Mouse (Mus musculus) forebrain, embryonic 13.5 days (tissue): ENCODE measurements around the gene Fam169a. TPM values are rescaled to one million over a fixed set of nuclear protein-coding genes. Genes with fewer than 3 reads are reported as not detected.

Experiments
- ATAC-seq: fragments of 200-750 bp; cut with Nextera tagmentation; 2 replicates; pipeline ENCODE4 v1.8.0; 2017
- H3K27ac ChIP-seq: fragments of 300-500 bp; sonication (generic); 2 replicates; pipeline ENCODE4 v1.5.1; 2015; ENCODE audit warnings: inconsistent platforms, mild to moderate bottlenecking, moderate library complexity
- H3K27me3 ChIP-seq: fragments of 300-500 bp; sonication (generic); 2 replicates; pipeline ENCODE4 v1.6.1; 2015; ENCODE audit warnings: mild to moderate bottlenecking, inconsistent platforms
- H3K36me3 ChIP-seq: fragments of 300-500 bp; sonication (generic); 2 replicates; pipeline ENCODE4 v1.6.1; 2015; ENCODE audit warnings: mild to moderate bottlenecking, inconsistent platforms; ENCODE audit not compliant: poor library complexity, severe bottlenecking
- H3K4me1 ChIP-seq: fragments of 300-500 bp; sonication (generic); 2 replicates; pipeline ENCODE4 v1.6.1; 2015; ENCODE audit warnings: inconsistent platforms
- H3K4me2 ChIP-seq: fragments of 300-500 bp; sonication (generic); 2 replicates; pipeline ENCODE4 v1.6.1; 2015; ENCODE audit warnings: inconsistent platforms, mild to moderate bottlenecking, moderate library complexity
- H3K4me3 ChIP-seq: fragments of 300-500 bp; sonication (generic); 2 replicates; pipeline ENCODE4 v1.5.1; 2015; ENCODE audit warnings: mild to moderate bottlenecking, inconsistent platforms
- H3K9ac ChIP-seq: fragments of 300-500 bp; sonication (generic); 2 replicates; pipeline ENCODE4 v1.6.1; 2015; ENCODE audit warnings: mild to moderate bottlenecking, inconsistent platforms
- H3K9me3 ChIP-seq: fragments of 300-500 bp; sonication (generic); replicated peaks from 2 replicates; pipeline ENCODE4 v1.6.1; 2016; ENCODE audit warnings: inconsistent platforms
- WGBS: fragments of 180-500 bp; shearing (Covaris S2); methylation state at CpG from one replicate; pipeline ENCODE4 v1.1.7; 2015; 5-methylcytosine and 5-hydroxymethylcytosine counted together
- polyA plus RNA-seq: library from polyadenylated mRNA; unstranded; fragments of >200 nt; fragmentation: Nextera tagmentation; extraction: Ambion mirVana; gene quantifications from 2 replicates; pipeline ENCODE4 v1.2.1, GENCODE M21; 2015

Gene Fam169a
- 9.5 and 10.8 TPM in 2 replicates for polyA plus RNA-seq

GRCm38 (mm10) chr13:97066649-97067550, at the start of gene Fam169a:
Gene Fam169a, plus strand, starts transcription at chr13:97067286.
- H3K36me3 ChIP-seq, result no peaks in the 10 kb centered on the region
- 0 out of 2 replicates have a peak, but pooled peaks cover 5% of the 10 kb centered on the region for H3K4me1 ChIP-seq
- no peak within 1 kb of the TSS for H3K9ac ChIP-seq
- peaks cover 25% of the 10 kb centered on the region for H3K27me3 ChIP-seq
- ATAC-seq, result no peak
- no peak within 1 kb of the TSS for H3K4me2 ChIP-seq
- no peaks in the 10 kb centered on the region for H3K9me3 ChIP-seq
- WGBS, result 35% methylated on average over 15 of the region's 15 CpGs
- H3K4me3 ChIP-seq, result no peak within 1 kb of the TSS
- no peak within 1 kb of the TSS for H3K27ac ChIP-seq

- Histone ChIP-seq H3K9me3 (no peaks in the 10 kb centered on the region), H3K9ac (no peak overlapping the region), H3K4me3 (no peak overlapping the region), H3K4me1 (no peaks in the 10 kb centered on the region), H3K36me3 (no peaks in the 10 kb centered on the region), H3K27me3 (no peaks in the 10 kb centered on the region), H3K4me2 (no peak overlapping the region), H3K27ac (no peak overlapping the region)
- WGBS, result 87% methylated on average over 3 of the region's 3 CpGs
- ATAC-seq, result no peak
Measured at GRCm38 (mm10) chr13:97017711-97018110, 49.4 kb upstream of the Fam169a start.

GRCm38 (mm10) chr13:97020122-97020521, 47.0 kb upstream of the Fam169a start:
- Histone ChIP-seq H3K9ac (no peak overlapping the region), H3K27ac (no peak overlapping the region), H3K27me3 (no peaks in the 10 kb centered on the region), H3K9me3 (no peaks in the 10 kb centered on the region), H3K4me2 (no peak overlapping the region), H3K4me3 (no peak overlapping the region), H3K36me3 (no peaks in the 10 kb centered on the region), H3K4me1 (no peaks in the 10 kb centered on the region)
- 64% methylated on average over 5 of the region's 5 CpGs for WGBS
- no peak for ATAC-seq

GRCm38 (mm10) chr13:97021906-97022305, 45.2 kb upstream of the Fam169a start:
- Histone ChIP-seq H3K4me1 (no peaks in the 10 kb centered on the region), H3K27me3 (no peaks in the 10 kb centered on the region), H3K36me3 (no peaks in the 10 kb centered on the region), H3K9ac (no peak overlapping the region), H3K27ac (no peak overlapping the region), H3K4me2 (no peak overlapping the region), H3K9me3 (no peaks in the 10 kb centered on the region), H3K4me3 (no peak overlapping the region)
- WGBS, result 67% methylated on average over 4 of the region's 4 CpGs
- ATAC-seq, result no peak

- 91% methylated on average over 13 of the region's 13 CpGs for WGBS
- H3K27ac ChIP-seq, result no peak overlapping the region
- ATAC-seq, result no peak
Measured at GRCm38 (mm10) chr13:97030075-97030474, 37.0 kb upstream of the Fam169a start.

GRCm38 (mm10) chr13:97034262-97034661, 32.8 kb upstream of the Fam169a start, which contains the start of gene 1700029F12Rik:
Gene 1700029F12Rik, minus strand, starts transcription at chr13:97034362.
- WGBS, result 87% methylated on average over 2 of the region's 2 CpGs

More at GRCm38 (mm10) chr13:97030075-97030474, 37.0 kb upstream of the Fam169a start:
- Histone ChIP-seq H3K9ac (no peak overlapping the region), H3K9me3 (no peaks in the 10 kb centered on the region), H3K4me3 (no peak overlapping the region), H3K36me3 (no peaks in the 10 kb centered on the region), H3K4me2 (no peak overlapping the region), H3K4me1 (no peaks in the 10 kb centered on the region), H3K27me3 (no peaks in the 10 kb centered on the region)

GRCm38 (mm10) chr13:97051158-97051557, 15.9 kb upstream of the Fam169a start:
- no peak overlapping the region for H3K9ac ChIP-seq
- 60% methylated on average over 6 of the region's 6 CpGs for WGBS
- H3K27ac ChIP-seq, result no peak overlapping the region
- no peak overlapping the region for H3K4me3 ChIP-seq
- ATAC-seq, result peak; percentile 51
- no peak overlapping the region for H3K4me2 ChIP-seq
- H3K27me3 ChIP-seq, result no peaks in the 10 kb centered on the region
- no peaks in the 10 kb centered on the region for H3K4me1 ChIP-seq
- H3K9me3 ChIP-seq, result no peaks in the 10 kb centered on the region
- H3K36me3 ChIP-seq, result no peaks in the 10 kb centered on the region

More at GRCm38 (mm10) chr13:97034262-97034661, 32.8 kb upstream of the Fam169a start, which contains the start of gene 1700029F12Rik:
- H3K36me3 ChIP-seq, result no peaks in the 10 kb centered on the region
- H3K27ac ChIP-seq, result no peak within 1 kb of the TSS
- no peaks in the 10 kb centered on the region for H3K4me1 ChIP-seq
- no peak within 1 kb of the TSS for H3K4me3 ChIP-seq
- H3K4me2 ChIP-seq, result no peak within 1 kb of the TSS
- H3K27me3 ChIP-seq, result no peaks in the 10 kb centered on the region
- H3K9ac ChIP-seq, result no peak within 1 kb of the TSS
- ATAC-seq, result no peak
- H3K9me3 ChIP-seq, result no peaks in the 10 kb centered on the region

GRCm38 (mm10) chr13:97052667-97053066, 14.4 kb upstream of the Fam169a start:
- WGBS, result 19% methylated on average over 11 of the region's 11 CpGs
- no peaks in the 10 kb centered on the region for H3K4me1 ChIP-seq
- H3K27ac ChIP-seq, result no peak overlapping the region
- H3K4me3 ChIP-seq, result no peak overlapping the region
- no peaks in the 10 kb centered on the region for H3K27me3 ChIP-seq
- H3K4me2 ChIP-seq, result no peak overlapping the region
- H3K9ac ChIP-seq, result no peak overlapping the region
- ATAC-seq, result peak; percentile 51
- no peaks in the 10 kb centered on the region for H3K36me3 ChIP-seq
- no peaks in the 10 kb centered on the region for H3K9me3 ChIP-seq

- Histone ChIP-seq H3K4me1 (no peaks in the 10 kb centered on the region), H3K4me3 (no peak overlapping the region), H3K4me2 (no peak overlapping the region), H3K27ac (no peak overlapping the region), H3K9me3 (no peaks in the 10 kb centered on the region), H3K27me3 (no peaks in the 10 kb centered on the region), H3K9ac (no peak overlapping the region), H3K36me3 (no peaks in the 10 kb centered on the region)
- 77% methylated on average over 8 of the region's 8 CpGs for WGBS
- no peak for ATAC-seq
Measured at GRCm38 (mm10) chr13:97053844-97054243, 13.2 kb upstream of the Fam169a start.

- 55% methylated on average over 4 of the region's 4 CpGs for WGBS
- H3K9me3 ChIP-seq, result no peaks in the 10 kb centered on the region
- no peaks in the 10 kb centered on the region for H3K4me1 ChIP-seq
- H3K4me3 ChIP-seq, result no peak overlapping the region
- no peak overlapping the region for H3K4me2 ChIP-seq
- no peaks in the 10 kb centered on the region for H3K36me3 ChIP-seq
- no peak overlapping the region for H3K9ac ChIP-seq
- H3K27me3 ChIP-seq, result no peaks in the 10 kb centered on the region
- H3K27ac ChIP-seq, result no peak overlapping the region
- no peak for ATAC-seq
Measured at GRCm38 (mm10) chr13:97057817-97058216, 9.3 kb upstream of the Fam169a start.

GRCm38 (mm10) chr13:97059746-97060145, 7.3 kb upstream of the Fam169a start:
- Histone ChIP-seq H3K4me2 (no peak overlapping the region), H3K9me3 (no peaks in the 10 kb centered on the region), H3K27ac (no peak overlapping the region), H3K36me3 (no peaks in the 10 kb centered on the region), H3K4me3 (no peak overlapping the region), H3K27me3 (no peaks in the 10 kb centered on the region), H3K9ac (no peak overlapping the region), H3K4me1 (no peaks in the 10 kb centered on the region)
- ATAC-seq, result no peak
- WGBS, result 91% methylated on average over 6 of the region's 6 CpGs

- no peak for ATAC-seq
- Histone ChIP-seq H3K36me3 (no peaks in the 10 kb centered on the region), H3K4me3 (no peak overlapping the region), H3K4me2 (no peak overlapping the region), H3K27ac (no peak overlapping the region), H3K27me3 (no peaks in the 10 kb centered on the region), H3K9me3 (no peaks in the 10 kb centered on the region), H3K9ac (no peak overlapping the region), H3K4me1 (no peaks in the 10 kb centered on the region)
- WGBS, result 54% methylated on average over 5 of the region's 8 CpGs
Measured at GRCm38 (mm10) chr13:97060331-97060730, 6.8 kb upstream of the Fam169a start.
